Mouse (Mus musculus) layer of hippocampus, postnatal 10 days (tissue): Measurements from ENCODE around the gene Gm10799. TPM values are rescaled to one million over a fixed set of nuclear protein-coding genes. Genes with fewer than 3 reads are reported as not detected.

Source experiments
- DNase-seq, 2 experiments: peaks; one replicate each; pipeline ENCODE4 v3.0.0; 2021; ENCODE audit warnings: low spot score in 2 of 2
- total RNA-seq, 2 experiments: library from RNA; stranded (reverse); gene quantifications; 2 replicates each; pipeline ENCODE4 v1.2.3; 2021

Gene Gm10799
- total RNA-seq, 2 experiments from 2014 or later: not detected

DNA sequence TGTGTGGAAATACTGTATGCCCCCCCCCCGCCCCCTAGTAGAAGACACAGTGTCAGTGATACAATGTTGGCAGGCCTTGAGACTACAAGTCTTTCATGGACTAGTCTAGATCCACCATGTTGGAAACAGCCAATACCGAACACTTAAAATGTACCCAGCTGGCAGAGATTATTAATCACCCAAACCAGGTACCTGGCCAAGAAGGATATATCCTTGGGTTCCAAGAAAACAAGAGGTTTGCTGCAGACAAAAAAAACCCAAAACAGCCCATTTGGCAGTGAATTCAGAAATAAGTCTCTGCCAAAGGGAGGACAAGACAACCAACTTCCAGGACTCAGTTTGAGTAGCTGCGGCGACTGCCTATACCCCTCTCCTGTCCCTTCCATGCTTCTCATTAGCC is 43.7 kb downstream of the Gm10799 start:
- no peak for DNase-seq

DNA sequence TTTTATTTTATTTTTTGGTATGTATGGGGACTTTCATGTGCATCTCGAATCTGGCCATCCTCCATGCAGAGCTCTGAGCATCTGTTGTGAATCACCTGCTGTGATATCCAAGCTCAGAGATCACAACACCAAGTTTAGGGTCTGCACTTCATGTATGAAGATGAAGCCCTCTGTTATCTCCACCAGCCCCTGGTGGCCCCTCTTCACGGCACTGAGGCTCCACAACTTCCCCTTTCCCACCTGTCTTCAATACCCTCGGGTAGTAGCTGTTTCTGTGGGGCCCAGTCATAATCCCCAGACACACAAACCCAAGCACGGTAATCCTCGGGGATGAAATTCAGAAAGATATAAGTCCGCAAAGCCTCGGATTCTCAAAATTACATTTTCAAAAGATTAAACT is 45.3 kb downstream of the Gm10799 start:
- no peak for DNase-seq

Other genes with a start within 250 kb of the Gm10799 start
- 10 to 100 TPM; 22.8 to 30.3 TPM for gene Lmo2, start 110.6 kb downstream of the Gm10799 start, total RNA-seq
- gene Fbxo3, start 40.8 kb downstream of the Gm10799 start, total RNA-seq: 10 to 100 TPM; 44.7 to 45.6 TPM
- not detected for gene 4931422A03Rik, start 40.2 kb downstream of the Gm10799 start, total RNA-seq
- gene Gm10912, start 2.7 kb downstream of the Gm10799 start, total RNA-seq: under 1 TPM in 1 of 2 experiments, not detected in 1; 0.34 TPM
- under 1 TPM in 1 of 2 experiments, not detected in 1; 0.51 TPM for gene Cd59b, start 1.3 kb upstream of the Gm10799 start, total RNA-seq
- 1 to 10 TPM; 2.0 to 3.2 TPM for gene Cd59a, start 27.3 kb upstream of the Gm10799 start, total RNA-seq
- not detected for gene A930018P22Rik, start 54.2 kb upstream of the Gm10799 start, total RNA-seq